Mouse (Mus musculus) C2C12 (cell line): ENCODE measurements around the gene Blm.
"Not testable (repeated sequence)": the region's sequence is repeated elsewhere in the genome, so short reads cannot be mapped to it uniquely, and the experiment has no call there.

Source experiments
- CTCF ChIP-seq: IDR thresholded peaks from one replicate; pipeline ENCODE4 v1.5.1; 2011; ENCODE audit not compliant: control insufficient read depth, insufficient read depth, insufficient read length
- MYOG ChIP-seq: IDR thresholded peaks from one replicate; pipeline ENCODE4 v1.6.1; 2011; ENCODE audit not compliant: control insufficient read depth, insufficient read length; ENCODE audit errors: extremely low read depth
- USF1 ChIP-seq: IDR thresholded peaks from one replicate; pipeline ENCODE4 v1.6.1; 2011; ENCODE audit warnings: low read depth, mild to moderate bottlenecking, control low read depth, moderate library complexity

- not testable (repeated sequence) for TF ChIP-seq CTCF, MYOG, USF1
These were observed 27.2 kb downstream of the Blm start for GRCm38 (mm10) chr7:80507697-80508096.
